In the genomic region with DNA sequence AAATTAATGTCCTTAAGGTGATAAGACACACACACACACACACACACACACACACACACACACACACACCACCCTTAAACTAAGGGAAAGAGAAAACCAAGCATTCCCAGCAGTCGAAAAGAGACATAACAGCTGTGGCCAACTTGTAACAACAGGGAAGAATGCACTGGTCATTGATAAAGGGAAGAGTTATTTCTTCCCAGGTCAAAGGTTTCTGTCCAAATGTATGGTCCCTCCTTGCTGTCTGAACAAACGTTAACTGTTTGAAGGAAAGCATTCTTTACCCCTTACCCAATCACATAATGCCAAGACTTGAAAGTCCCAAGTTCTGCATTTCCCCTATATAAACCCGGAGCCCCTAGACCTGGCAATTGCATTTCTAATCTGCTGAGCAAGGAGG, we compare ENCODE assay signal across 28 mouse cellular contexts.
A peak's percentile ranks its signal among the peaks of the same experiment; 100 is the strongest.
DNase-seq lines count a peak whose midpoint lies in the region; ATAC-seq lines count a peak whose summit lies in the region.
"Had no signal": no experiment of that assay in that cellular context is flagged by ENCODE, and none has a peak within 500 bp of the region (broad histone marks: within the 10 kb centered on the region; RNA-seq: fewer than 3 reads in every experiment).

No protein-coding gene starts in this region.

- no peak for DNase-seq in kidney, postnatal 25 days
- peak; percentile 6 for DNase-seq in kidney, postnatal 4 days
- no peak for DNase-seq in kidney, postnatal 14 days
- peak; percentile 42 for DNase-seq in embryo, embryonic 10.5 days (ENCODE audit: low spot score)
- DNase-seq in embryo, embryonic 9.5 days (ENCODE audit: extremely low spot score): peak; percentile 6
- no peak for DNase-seq in right cerebral cortex, adult 2 months (ENCODE audit: low spot score in 2 of 2)
- DNase-seq in spleen, adult 18-20 months: no peak
- DNase-seq: adrenal gland, adult 2 months; adrenal gland, postnatal 14 days; cerebellum, adult 11 months; cerebellum, adult 2 months; cerebellum, adult 9-11 months; cerebellum, postnatal 25 days; gastrocnemius, postnatal 10 days; gastrocnemius, postnatal 36 days; heart, adult 2 months; heart, postnatal 14 days; heart, postnatal 4 days had no signal

- no peak overlapping the region for H3K4me2 ChIP-seq in kidney, embryonic 15.5 days
- H3K4me2 ChIP-seq: embryonic facial prominence, embryonic 13.5 days; forebrain, embryonic 12.5 days; forebrain, embryonic 15.5 days; heart, embryonic 13.5 days; hindbrain, embryonic 14.5 days had no signal

- H3K9me3 ChIP-seq in kidney, embryonic 15.5 days (replicated peaks): no peaks in the 10 kb centered on the region
- H3K9me3 ChIP-seq: embryonic facial prominence, embryonic 10.5 days; embryonic facial prominence, embryonic 13.5 days; forebrain, embryonic 12.5 days; forebrain, embryonic 15.5 days; heart, embryonic 10.5 days; heart, embryonic 13.5 days had no signal

- WGBS in kidney, embryonic 15.5 days: 30% methylated on average over 3 of the region's 3 CpGs

- peak; percentile 36; the same call in 1 of the 2 replicates for ATAC-seq in kidney, embryonic 15.5 days (replicated peaks; ENCODE audit: low FRiP score)
- ATAC-seq: CD4-positive, CD25-positive, alpha-beta regulatory T cell, adult 4 months; forebrain, embryonic 15.5 days had no signal

- H3K27ac ChIP-seq in kidney, embryonic 15.5 days: no peak overlapping the region
- H3K27ac ChIP-seq: embryonic facial prominence, embryonic 10.5 days; embryonic facial prominence, embryonic 13.5 days; forebrain, embryonic 12.5 days; forebrain, embryonic 15.5 days; heart, adult 2 months; heart, embryonic 10.5 days; heart, embryonic 13.5 days; hindbrain, embryonic 14.5 days had no signal

- no peaks in the 10 kb centered on the region for H3K36me3 ChIP-seq in kidney, embryonic 15.5 days
- H3K36me3 ChIP-seq: embryonic facial prominence, embryonic 10.5 days; embryonic facial prominence, embryonic 13.5 days; forebrain, embryonic 12.5 days; forebrain, embryonic 15.5 days; heart, embryonic 10.5 days; heart, embryonic 13.5 days had no signal

- H3K27me3 ChIP-seq in kidney, embryonic 15.5 days: no peaks in the 10 kb centered on the region
- H3K27me3 ChIP-seq: embryonic facial prominence, embryonic 13.5 days; forebrain, embryonic 12.5 days; forebrain, embryonic 15.5 days; heart, embryonic 13.5 days had no signal

- H3K4me3 ChIP-seq in kidney, embryonic 15.5 days (replicated peaks): no peak overlapping the region
- H3K4me3 ChIP-seq: embryonic facial prominence, embryonic 10.5 days; embryonic facial prominence, embryonic 13.5 days; erythroblast, embryonic 14.5 days; forebrain, embryonic 12.5 days; forebrain, embryonic 15.5 days; heart, adult 2 months; heart, embryonic 10.5 days; heart, embryonic 13.5 days had no signal

- no peak overlapping the region for H3K9ac ChIP-seq in kidney, embryonic 15.5 days
- H3K9ac ChIP-seq: embryonic facial prominence, embryonic 13.5 days; forebrain, embryonic 12.5 days; forebrain, embryonic 15.5 days; heart, embryonic 13.5 days; hindbrain, embryonic 14.5 days had no signal

- H3K4me1 ChIP-seq in kidney, embryonic 15.5 days: no peaks in the 10 kb centered on the region
- H3K4me1 ChIP-seq: embryonic facial prominence, embryonic 10.5 days; embryonic facial prominence, embryonic 13.5 days; forebrain, embryonic 12.5 days; forebrain, embryonic 15.5 days; heart, embryonic 10.5 days; heart, embryonic 13.5 days had no signal

Comparison
In these comparisons a context has a peak if more than half of its experiments do, and no peak if none do; other contexts are left out.
1. DNase-seq: peak in kidney, postnatal 4 days (2 of 2), embryo, embryonic 10.5 days (single experiment) and embryo, embryonic 9.5 days (single experiment); none in kidney, postnatal 25 days (0 of 2), kidney, postnatal 14 days (single experiment), right cerebral cortex, adult 2 months (0 of 2) and spleen, adult 18-20 months (0 of 2).